10 mouse cellular contexts compared by ENCODE assay signal in genomic region chr11:116985504-116986385, GRCm38 (mm10).
DNase-seq lines count a peak whose midpoint lies in the region; ATAC-seq lines count a peak whose summit lies in the region.
"Had no signal": no experiment of that assay in that cellular context is flagged by ENCODE, and none has a peak within 500 bp of the region (broad histone marks: within the 10 kb centered on the region; RNA-seq: fewer than 3 reads in every experiment).

No protein-coding gene starts in this region.

- H3K9me3 ChIP-seq in heart, embryonic 10.5 days: no peaks in the 10 kb centered on the region
- no peaks in the 10 kb centered on the region for H3K9me3 ChIP-seq in lung, embryonic 16.5 days (ENCODE audit: control insufficient read depth, low read length)
- H3K9me3 ChIP-seq in neural tube, embryonic 15.5 days (replicated peaks): no peaks in the 10 kb centered on the region
- H3K9me3 ChIP-seq: embryonic facial prominence, embryonic 10.5 days had no signal

- no peak overlapping the region for H3K9ac ChIP-seq in lung, embryonic 16.5 days (ENCODE audit: low read length)
- no peak overlapping the region for H3K9ac ChIP-seq in neural tube, embryonic 15.5 days (replicated peaks)
- H3K9ac ChIP-seq: forebrain, postnatal 0 days had no signal

- no peak overlapping the region for H3K4me2 ChIP-seq in lung, embryonic 16.5 days (ENCODE audit: low read depth, low read length)
- H3K4me2 ChIP-seq in neural tube, embryonic 15.5 days: no peak overlapping the region

- peak; percentile 24; the same call in 1 of the 2 replicates for ATAC-seq in lung, embryonic 16.5 days (ENCODE audit: low read depth)
- ATAC-seq in neural tube, embryonic 15.5 days (ENCODE audit: low FRiP score): no peak
- ATAC-seq: forebrain, postnatal 0 days had no signal

- peaks cover 53% of the 10 kb centered on the region for H3K27me3 ChIP-seq in heart, embryonic 10.5 days (ENCODE audit: insufficient read depth, poor library complexity, severe bottlenecking)
- no peaks in the 10 kb centered on the region; the same call in 1 of the 2 replicates for H3K27me3 ChIP-seq in lung, embryonic 16.5 days (ENCODE audit: control insufficient read depth, insufficient read depth, low read depth, low read length)
- no peaks in the 10 kb centered on the region for H3K27me3 ChIP-seq in neural tube, embryonic 15.5 days (replicated peaks)

- WGBS in heart, embryonic 10.5 days: 81% methylated on average over 15 of the region's 15 CpGs
- WGBS in lung, embryonic 16.5 days: 73% methylated on average over 14 of the region's 15 CpGs
- 88% methylated on average over 15 of the region's 15 CpGs for WGBS in neural tube, embryonic 15.5 days

- H3K27ac ChIP-seq in heart, embryonic 10.5 days: no peak overlapping the region
- H3K27ac ChIP-seq in lung, embryonic 16.5 days (ENCODE audit: low read length): no peak overlapping the region
- H3K27ac ChIP-seq in neural tube, embryonic 15.5 days (replicated peaks): no peak overlapping the region
- H3K27ac ChIP-seq: embryonic facial prominence, embryonic 10.5 days had no signal

- DNase-seq in heart, adult 11 months: peak; percentile 94
- DNase-seq in heart, embryonic 10.5 days (ENCODE audit: low spot score): no peak
- DNase-seq in urinary bladder, postnatal 14 days (ENCODE audit: low spot score): peak; percentile 14
- DNase-seq in urinary bladder, postnatal 25 days (ENCODE audit: low spot score): no peak
- no peak for DNase-seq in ovary, postnatal 10 days (ENCODE audit: low spot score)
- DNase-seq: forebrain, postnatal 0 days had no signal

- no peaks in the 10 kb centered on the region for H3K36me3 ChIP-seq in heart, embryonic 10.5 days
- H3K36me3 ChIP-seq in lung, embryonic 16.5 days (ENCODE audit: control insufficient read depth, insufficient read depth, low read length): no peaks in the 10 kb centered on the region
- peaks cover 15% of the 10 kb centered on the region for H3K36me3 ChIP-seq in neural tube, embryonic 15.5 days
- H3K36me3 ChIP-seq: embryonic facial prominence, embryonic 10.5 days had no signal

- H3K4me1 ChIP-seq in heart, embryonic 10.5 days: peaks cover 13% of the 10 kb centered on the region
- H3K4me1 ChIP-seq in lung, embryonic 16.5 days (replicated peaks; ENCODE audit: control insufficient read depth, insufficient read depth, low read length): peaks cover 2% of the 10 kb centered on the region
- H3K4me1 ChIP-seq in neural tube, embryonic 15.5 days: peaks cover 16% of the 10 kb centered on the region

- no peak overlapping the region for H3K4me3 ChIP-seq in heart, embryonic 10.5 days
- H3K4me3 ChIP-seq in lung, embryonic 16.5 days (ENCODE audit: low read length): no peak overlapping the region
- H3K4me3 ChIP-seq in neural tube, embryonic 15.5 days (replicated peaks): no peak overlapping the region
- H3K4me3 ChIP-seq: embryonic facial prominence, embryonic 10.5 days; myocyte had no signal

Comparison
In these comparisons a context has a peak if more than half of its experiments do, and no peak if none do; other contexts are left out.
1. DNase-seq: peak in heart, adult 11 months (single experiment) and urinary bladder, postnatal 14 days (single experiment); none in heart, embryonic 10.5 days (single experiment), urinary bladder, postnatal 25 days (single experiment) and ovary, postnatal 10 days (single experiment).